Mouse (Mus musculus): ENCODE measurements around the gene Unc5c. TPM values are rescaled to one million over a fixed set of nuclear protein-coding genes. Genes with fewer than 3 reads are reported as not detected.

Unc5c gene
- polyA plus RNA-seq, 1 experiment from 2014 or later, result 15.1 TPM

DNA sequence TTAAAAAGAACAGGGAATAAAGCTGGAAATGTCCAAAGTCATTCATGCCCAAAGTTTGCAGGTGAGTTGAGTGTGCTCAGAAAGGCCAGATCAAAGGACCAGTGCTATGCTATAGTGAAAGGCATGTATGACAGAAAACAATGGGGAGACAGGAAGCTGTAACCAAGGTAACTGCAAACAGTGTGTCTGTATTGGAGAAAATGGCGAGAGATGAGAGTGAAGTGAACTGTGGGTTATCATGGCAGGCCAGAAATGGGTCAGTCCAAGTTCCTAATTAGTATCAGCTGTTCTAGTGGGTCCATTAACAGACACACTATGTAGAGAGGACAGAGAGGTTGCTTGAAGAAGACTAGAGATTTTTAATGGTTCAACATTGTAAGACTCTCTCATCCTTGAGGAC, 164.4 kb downstream of the Unc5c start:
- H3K4me2 ChIP-seq (ENCODE audit: low read length), result no peak overlapping the region
- H3K9me3 ChIP-seq (ENCODE audit: control insufficient read depth, low read length), result no peaks in the 10 kb centered on the region
- no peaks in the 10 kb centered on the region for H3K4me1 ChIP-seq (ENCODE audit: control insufficient read depth, insufficient read depth, low read length)
- no peak overlapping the region for H3K4me3 ChIP-seq (replicated peaks; ENCODE audit: low read depth, low read length)
- H3K9ac ChIP-seq (replicated peaks; ENCODE audit: low read length), result no peak overlapping the region
- 33% methylated on average over 1 of the region's 1 CpGs for WGBS
- H3K27me3 ChIP-seq (ENCODE audit: control insufficient read depth, insufficient read depth, low read length), result no peaks in the 10 kb centered on the region
- no peak overlapping the region for H3K27ac ChIP-seq (replicated peaks; ENCODE audit: low read depth, low read length)
- ATAC-seq (ENCODE audit: low FRiP score, low TSS enrichment) (no peak), DNase-seq (no peak)
- no peaks in the 10 kb centered on the region for H3K36me3 ChIP-seq (ENCODE audit: control insufficient read depth, insufficient read depth, low read length)

DNA sequence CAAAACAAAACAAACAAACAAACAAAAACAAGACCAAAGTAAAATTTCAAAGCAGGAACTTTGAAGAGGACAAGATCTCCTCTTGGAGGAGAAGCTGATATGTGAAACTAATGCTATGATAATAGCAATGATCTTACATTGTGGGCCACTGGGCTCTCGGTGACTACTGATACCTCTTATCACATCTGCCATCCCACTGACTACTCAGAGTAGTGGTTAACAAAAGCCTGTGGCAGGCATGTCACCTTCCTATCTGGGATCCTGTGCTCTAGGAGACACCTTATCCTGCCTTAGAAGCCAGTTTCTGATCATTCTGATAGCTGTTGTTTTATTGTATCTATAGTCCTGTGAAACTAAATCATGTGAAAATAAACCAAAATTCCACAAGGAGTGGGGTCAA, 172.9 kb downstream of the Unc5c start:
- Histone ChIP-seq H3K27ac (replicated peaks; ENCODE audit: low read depth, low read length) (no peak overlapping the region), H3K4me1 (ENCODE audit: control insufficient read depth, insufficient read depth, low read length) (no peaks in the 10 kb centered on the region), H3K4me2 (ENCODE audit: low read length) (no peak overlapping the region), H3K4me3 (replicated peaks; ENCODE audit: low read depth, low read length) (no peak overlapping the region), H3K27me3 (ENCODE audit: control insufficient read depth, insufficient read depth, low read length) (no peaks in the 10 kb centered on the region), H3K9me3 (ENCODE audit: control insufficient read depth, low read length) (no peaks in the 10 kb centered on the region), H3K9ac (replicated peaks; ENCODE audit: low read length) (no peak overlapping the region), H3K36me3 (ENCODE audit: control insufficient read depth, insufficient read depth, low read length) (no peaks in the 10 kb centered on the region)
- WGBS, result 74% methylated on average over 1 of the region's 1 CpGs
- ATAC-seq (ENCODE audit: low FRiP score, low TSS enrichment) (no peak), DNase-seq (no peak)

DNA sequence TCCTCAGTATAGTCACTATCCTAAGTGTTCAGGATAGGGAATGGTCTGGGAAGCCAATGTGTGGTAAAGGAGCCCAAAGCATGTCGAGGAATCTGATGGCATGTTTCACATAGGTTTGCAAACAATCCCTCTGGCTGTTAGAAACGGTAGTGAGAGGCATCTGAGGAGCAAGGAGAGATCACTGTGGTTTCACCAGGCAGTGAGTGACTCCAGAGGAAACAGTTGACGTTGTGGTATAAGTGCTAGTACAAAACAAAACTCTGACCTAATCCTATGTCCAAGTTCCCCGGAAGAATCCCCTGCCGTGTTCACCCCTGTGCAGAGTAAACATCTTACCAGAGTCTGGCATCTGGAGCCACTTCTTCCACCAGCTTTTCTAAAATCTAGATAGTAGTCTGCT, 179.2 kb downstream of the Unc5c start:
- 77% methylated on average over 5 of the region's 5 CpGs for WGBS
- Histone ChIP-seq H3K4me1 (ENCODE audit: control insufficient read depth, insufficient read depth, low read length) (no peaks in the 10 kb centered on the region), H3K4me2 (ENCODE audit: low read length) (no peak overlapping the region), H3K27ac (replicated peaks; ENCODE audit: low read depth, low read length) (no peak overlapping the region), H3K9me3 (ENCODE audit: control insufficient read depth, low read length) (no peaks in the 10 kb centered on the region), H3K36me3 (ENCODE audit: control insufficient read depth, insufficient read depth, low read length) (no peaks in the 10 kb centered on the region), H3K27me3 (ENCODE audit: control insufficient read depth, insufficient read depth, low read length) (no peaks in the 10 kb centered on the region), H3K9ac (replicated peaks; ENCODE audit: low read length) (no peak overlapping the region), H3K4me3 (replicated peaks; ENCODE audit: low read depth, low read length) (no peak overlapping the region)
- ATAC-seq (ENCODE audit: low FRiP score, low TSS enrichment) (no peak), DNase-seq (no peak)

DNA sequence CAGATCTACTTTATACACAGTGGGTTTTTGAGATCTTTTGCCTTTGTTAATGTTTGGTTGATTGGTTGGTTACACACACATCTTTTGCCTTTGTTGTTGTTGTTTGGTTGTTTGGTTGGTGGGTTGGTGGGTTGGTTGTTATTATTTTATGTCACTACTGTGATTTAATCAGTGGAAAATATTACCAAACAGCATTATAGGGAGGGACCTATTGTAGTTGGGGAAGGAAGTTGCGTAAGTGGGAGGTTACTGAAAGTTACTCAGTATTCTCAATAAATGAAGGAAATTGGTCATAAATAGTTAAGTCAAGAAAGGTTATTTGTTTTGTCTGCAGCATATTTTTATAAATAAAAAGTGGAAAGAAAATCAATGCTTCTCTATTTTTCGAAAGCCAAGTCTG, 181.6 kb downstream of the Unc5c start:
- Histone ChIP-seq H3K4me3 (replicated peaks; ENCODE audit: low read depth, low read length) (no peak overlapping the region), H3K4me2 (ENCODE audit: low read length) (no peak overlapping the region), H3K4me1 (ENCODE audit: control insufficient read depth, insufficient read depth, low read length) (no peaks in the 10 kb centered on the region), H3K27ac (replicated peaks; ENCODE audit: low read depth, low read length) (no peak overlapping the region), H3K9ac (replicated peaks; ENCODE audit: low read length) (no peak overlapping the region), H3K36me3 (ENCODE audit: control insufficient read depth, insufficient read depth, low read length) (no peaks in the 10 kb centered on the region), H3K27me3 (ENCODE audit: control insufficient read depth, insufficient read depth, low read length) (no peaks in the 10 kb centered on the region), H3K9me3 (ENCODE audit: control insufficient read depth, low read length) (no peaks in the 10 kb centered on the region)
- no peak for ATAC-seq (ENCODE audit: low FRiP score, low TSS enrichment)
- no peak for DNase-seq
- WGBS, result 95% methylated on average over 2 of the region's 2 CpGs

DNA sequence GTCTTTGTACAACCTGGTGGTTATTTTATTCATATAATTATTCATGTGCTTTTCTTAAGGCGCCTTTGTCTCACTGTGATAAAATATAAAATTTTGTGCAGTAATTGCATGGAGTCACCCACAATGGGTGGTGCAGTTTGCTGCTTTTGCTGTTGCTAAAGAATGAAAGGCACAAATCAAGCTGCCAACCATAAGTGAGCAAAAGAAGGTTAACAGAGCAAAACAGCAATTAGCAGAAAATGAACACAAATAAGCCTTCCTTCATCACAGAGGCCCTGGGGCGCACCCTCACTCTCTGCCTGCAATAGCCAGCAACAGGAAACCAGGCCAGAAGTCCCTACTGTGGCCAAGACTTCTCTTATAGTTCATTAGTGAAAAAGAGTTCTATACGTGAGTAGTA, 185.6 kb downstream of the Unc5c start:
- H3K4me1 ChIP-seq (ENCODE audit: control insufficient read depth, insufficient read depth, low read length), result no peaks in the 10 kb centered on the region
- H3K4me2 ChIP-seq (ENCODE audit: low read length), result no peak overlapping the region
- 97% methylated on average over 3 of the region's 3 CpGs for WGBS
- H3K4me3 ChIP-seq (replicated peaks; ENCODE audit: low read depth, low read length), result no peak overlapping the region
- H3K9me3 ChIP-seq (ENCODE audit: control insufficient read depth, low read length), result no peaks in the 10 kb centered on the region
- H3K27ac ChIP-seq (replicated peaks; ENCODE audit: low read depth, low read length), result no peak overlapping the region
- no peak overlapping the region for H3K9ac ChIP-seq (replicated peaks; ENCODE audit: low read length)
- ATAC-seq (ENCODE audit: low FRiP score, low TSS enrichment) (no peak), DNase-seq (no peak)
- H3K36me3 ChIP-seq (ENCODE audit: control insufficient read depth, insufficient read depth, low read length), result no peaks in the 10 kb centered on the region
- no peaks in the 10 kb centered on the region for H3K27me3 ChIP-seq (ENCODE audit: control insufficient read depth, insufficient read depth, low read length)

DNA sequence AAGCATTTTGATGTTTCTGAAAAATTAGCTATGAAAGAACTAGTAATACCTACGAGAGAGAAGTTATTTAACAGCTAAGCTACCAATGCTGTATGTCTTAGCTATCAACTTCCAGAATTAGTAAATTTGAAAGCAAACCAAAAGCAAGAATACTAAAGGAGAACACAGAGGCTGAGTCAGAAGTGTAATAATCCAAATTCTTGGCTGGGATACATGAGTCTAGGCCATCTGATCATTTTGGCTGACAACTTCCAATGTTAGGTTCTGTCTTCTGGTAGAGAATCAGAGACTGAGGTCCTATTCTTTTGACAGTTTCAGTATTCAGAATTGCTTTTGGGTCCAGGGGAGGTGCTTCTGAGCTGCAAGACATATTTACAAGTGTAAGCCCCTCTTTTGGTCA, 188.9 kb downstream of the Unc5c start:
- Histone ChIP-seq H3K27me3 (ENCODE audit: control insufficient read depth, insufficient read depth, low read length) (no peaks in the 10 kb centered on the region), H3K27ac (replicated peaks; ENCODE audit: low read depth, low read length) (no peak overlapping the region), H3K9ac (replicated peaks; ENCODE audit: low read length) (no peak overlapping the region), H3K9me3 (ENCODE audit: control insufficient read depth, low read length) (no peaks in the 10 kb centered on the region), H3K4me2 (ENCODE audit: low read length) (no peak overlapping the region), H3K4me3 (replicated peaks; ENCODE audit: low read depth, low read length) (no peak overlapping the region), H3K4me1 (ENCODE audit: control insufficient read depth, insufficient read depth, low read length) (no peaks in the 10 kb centered on the region), H3K36me3 (ENCODE audit: control insufficient read depth, insufficient read depth, low read length) (no peaks in the 10 kb centered on the region)
- WGBS, result 90% methylated on average over 1 of the region's 1 CpGs
- no peak for ATAC-seq (ENCODE audit: low FRiP score, low TSS enrichment)
- no peak for DNase-seq

DNA sequence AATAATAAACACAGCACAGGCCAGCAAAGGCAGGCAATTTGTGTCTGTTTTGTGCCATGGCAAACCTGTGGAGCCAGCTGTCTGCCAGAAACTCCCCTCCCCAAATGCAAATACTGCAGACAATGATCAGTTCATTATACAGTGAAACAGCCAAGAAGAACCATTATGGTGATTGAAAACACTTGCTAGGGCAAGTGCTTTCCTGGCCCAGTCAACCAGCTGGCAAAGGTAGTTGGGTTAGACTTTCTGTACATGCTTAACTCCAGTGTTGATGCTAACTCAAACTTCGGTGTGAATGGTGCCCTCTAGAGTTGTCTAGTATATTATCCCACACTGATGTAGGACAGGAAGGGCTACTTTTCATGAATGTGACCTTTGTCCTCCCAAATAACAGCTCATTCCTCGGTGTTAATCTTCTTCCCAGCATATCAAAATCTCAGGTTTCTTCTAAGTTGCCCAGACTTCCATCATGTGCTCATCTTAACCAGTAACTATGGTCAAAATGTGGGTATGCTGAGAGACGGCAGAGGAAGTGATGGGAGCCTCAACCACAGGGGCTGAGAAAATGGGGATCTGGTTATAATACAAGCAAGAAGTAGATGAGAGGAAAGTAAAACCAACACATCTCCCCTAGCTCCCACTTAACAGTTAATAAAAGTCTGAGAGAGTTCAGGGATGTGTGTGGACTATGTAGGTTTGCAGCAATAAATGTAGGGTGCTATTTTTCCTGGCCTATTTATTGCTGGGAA, 194.2 kb downstream of the Unc5c start:
- DNase-seq, result no peak
- Histone ChIP-seq H3K9ac (replicated peaks; ENCODE audit: low read length) (no peak overlapping the region), H3K4me3 (replicated peaks; ENCODE audit: low read depth, low read length) (no peak overlapping the region), H3K4me2 (ENCODE audit: low read length) (no peak overlapping the region), H3K9me3 (ENCODE audit: control insufficient read depth, low read length) (no peaks in the 10 kb centered on the region), H3K4me1 (ENCODE audit: control insufficient read depth, insufficient read depth, low read length) (no peaks in the 10 kb centered on the region), H3K27me3 (ENCODE audit: control insufficient read depth, insufficient read depth, low read length) (no peaks in the 10 kb centered on the region), H3K27ac (replicated peaks; ENCODE audit: low read depth, low read length) (no peak overlapping the region), H3K36me3 (ENCODE audit: control insufficient read depth, insufficient read depth, low read length) (no peaks in the 10 kb centered on the region)
- WGBS, result 77% methylated on average over 3 of the region's 3 CpGs
- no peak for ATAC-seq (ENCODE audit: low FRiP score, low TSS enrichment)

DNA sequence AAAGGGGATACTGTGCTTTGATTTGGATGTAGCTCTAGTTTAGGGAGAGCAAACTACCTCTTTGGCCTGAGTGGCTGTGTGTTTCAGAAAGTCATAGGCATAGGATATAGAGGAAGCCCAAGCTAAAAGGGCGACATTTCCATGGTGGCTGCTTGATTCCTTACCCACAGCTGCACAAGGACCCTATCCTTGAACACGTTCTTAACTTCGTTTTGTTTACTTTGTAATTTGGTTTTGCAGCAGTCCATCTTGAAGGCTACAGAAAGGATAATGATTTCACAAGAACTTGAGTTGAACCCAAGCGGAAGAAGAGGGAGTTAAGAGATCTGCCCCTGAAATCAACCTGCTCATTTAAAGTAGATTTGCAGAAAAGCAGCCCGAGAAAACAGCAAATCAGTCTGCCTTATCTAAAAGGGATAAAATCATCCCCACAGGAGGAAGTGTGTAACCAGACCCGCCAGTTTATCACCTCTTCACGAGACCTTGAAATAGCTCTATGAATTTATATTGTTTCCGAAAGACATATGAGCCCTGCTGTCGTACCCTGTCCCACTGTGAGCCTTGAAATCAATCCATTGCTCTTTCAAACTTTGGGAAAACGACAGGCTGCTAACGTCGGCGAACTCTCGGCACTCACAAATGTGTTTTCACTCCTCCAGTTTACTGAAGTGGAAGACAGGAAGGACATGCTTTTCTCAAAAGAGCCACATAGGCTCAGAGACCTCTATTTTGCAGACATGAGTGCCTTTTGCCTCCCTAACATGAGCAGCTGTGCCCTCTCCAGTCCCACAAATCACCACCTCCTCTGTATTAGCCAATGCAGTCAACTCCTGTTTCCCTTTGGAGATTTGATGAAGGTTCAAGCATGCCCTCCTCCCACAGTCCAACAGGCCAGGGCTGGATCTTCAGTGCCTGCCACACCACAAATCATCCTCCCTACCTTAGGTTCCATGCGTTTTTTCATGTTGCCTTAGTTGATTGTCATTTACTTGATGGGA, 195.3 kb downstream of the Unc5c start:
- no peaks in the 10 kb centered on the region for H3K4me1 ChIP-seq (ENCODE audit: control insufficient read depth, insufficient read depth, low read length)
- DNase-seq (no peak), ATAC-seq (ENCODE audit: low FRiP score, low TSS enrichment) (no peak)
- no peaks in the 10 kb centered on the region for H3K36me3 ChIP-seq (ENCODE audit: control insufficient read depth, insufficient read depth, low read length)
- no peak overlapping the region for H3K27ac ChIP-seq (replicated peaks; ENCODE audit: low read depth, low read length)
- H3K4me2 ChIP-seq (ENCODE audit: low read length), result no peak overlapping the region
- no peaks in the 10 kb centered on the region for H3K27me3 ChIP-seq (ENCODE audit: control insufficient read depth, insufficient read depth, low read length)
- no peaks in the 10 kb centered on the region for H3K9me3 ChIP-seq (ENCODE audit: control insufficient read depth, low read length)
- 82% methylated on average over 15 of the region's 15 CpGs for WGBS
- no peak overlapping the region for H3K9ac ChIP-seq (replicated peaks; ENCODE audit: low read length)
- H3K4me3 ChIP-seq (replicated peaks; ENCODE audit: low read depth, low read length), result no peak overlapping the region

Data from midbrain, embryonic 14.5 days (tissue).